In the genomic region with DNA sequence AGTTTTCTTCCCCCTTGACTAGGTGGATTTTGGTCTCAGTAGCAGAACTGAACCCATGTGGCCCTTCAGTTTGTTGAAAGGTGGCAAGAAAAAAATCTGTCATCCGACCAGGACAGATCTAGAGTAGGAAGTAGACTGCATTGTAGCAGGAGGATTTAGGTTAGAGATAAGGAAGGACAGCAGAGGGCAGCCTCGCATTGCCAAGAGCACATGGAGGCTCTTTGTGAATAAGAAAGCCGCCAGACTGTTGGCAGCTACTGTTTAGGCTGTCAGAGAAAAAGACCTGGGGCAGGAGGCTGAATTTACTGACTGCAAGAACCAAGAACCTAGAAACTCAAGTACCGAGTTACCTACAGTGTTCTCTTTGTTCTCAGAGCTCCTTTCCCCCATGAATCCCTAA, we compare ENCODE assay signal across 9 mouse cellular contexts. TPM values are rescaled to one million over a fixed set of nuclear protein-coding genes. Genes with fewer than 3 reads are reported as not detected.
A peak's percentile ranks its signal among the peaks of the same experiment; 100 is the strongest.
DNase-seq lines count a peak whose midpoint lies in the region; ATAC-seq lines count a peak whose summit lies in the region.
"Had no signal": no experiment of that assay in that cellular context is flagged by ENCODE, and none has a peak within 500 bp of the region (broad histone marks: within the 10 kb centered on the region; RNA-seq: fewer than 3 reads in every experiment).

No protein-coding gene starts in this region.

- no peak overlapping the region for H3K4me2 ChIP-seq in liver, embryonic 11.5 days
- H3K4me2 ChIP-seq: stomach, embryonic 15.5 days had no signal

- H3K4me3 ChIP-seq in liver, embryonic 11.5 days (ENCODE audit: low read depth, low read length): no peak overlapping the region
- H3K4me3 ChIP-seq: stomach, embryonic 15.5 days had no signal

- WGBS in liver, embryonic 11.5 days: 16% methylated on average over 4 of the region's 4 CpGs

- no peaks in the 10 kb centered on the region for H3K27me3 ChIP-seq in liver, embryonic 11.5 days (replicated peaks; ENCODE audit: control insufficient read depth, insufficient read depth, low read length)
- H3K27me3 ChIP-seq: stomach, embryonic 15.5 days had no signal

- ATAC-seq in liver, embryonic 11.5 days (replicated peaks; ENCODE audit: low FRiP score): no peak

- H3K9ac ChIP-seq in liver, embryonic 11.5 days (ENCODE audit: low read depth, low read length): no peak overlapping the region; the same call in 1 of the 2 replicates
- H3K9ac ChIP-seq: stomach, embryonic 15.5 days had no signal

- H3K4me1 ChIP-seq in liver, embryonic 11.5 days (replicated peaks; ENCODE audit: control insufficient read depth, insufficient read depth, low read length): 0 out of 2 replicates have a peak, but pooled peaks cover 6% of the 10 kb centered on the region
- H3K4me1 ChIP-seq: stomach, embryonic 15.5 days had no signal

- no peaks in the 10 kb centered on the region for H3K9me3 ChIP-seq in liver, embryonic 11.5 days (ENCODE audit: control insufficient read depth, low read length)
- H3K9me3 ChIP-seq: stomach, embryonic 15.5 days had no signal

- no peak overlapping the region for H3K27ac ChIP-seq in liver, embryonic 11.5 days (ENCODE audit: low read depth, low read length)
- H3K27ac ChIP-seq: stomach, embryonic 15.5 days had no signal

- intact Hi-C loops in heart, postnatal 10 days (cut with DNase I): loop anchor here (5.0 kb wide), 1 partner anchor 191 kb away; no protein-coding TSS in a partner anchor

- no peaks in the 10 kb centered on the region for H3K36me3 ChIP-seq in liver, embryonic 11.5 days (ENCODE audit: control insufficient read depth, insufficient read depth, low read length)
- H3K36me3 ChIP-seq: stomach, embryonic 15.5 days had no signal

- peak; percentile 38 for DNase-seq in adrenal gland, adult 2 months
- no peak for DNase-seq in adrenal gland, postnatal 4 days (ENCODE audit: low spot score in 2 of 2)
- DNase-seq in liver: peak; percentile 27
- no peak for DNase-seq in liver, embryonic 11.5 days (ENCODE audit: low spot score)
- DNase-seq in heart, postnatal 10 days: peak; percentile 21 to 27
- peak; percentile 18 for DNase-seq in retina, adult 2 months (ENCODE audit: low read depth, low spot score)
- no peak for DNase-seq in urinary bladder, postnatal 36 days (ENCODE audit: low spot score in 2 of 2)
- no peak for DNase-seq in ovary, postnatal 10 days (ENCODE audit: low spot score)

RNA-seq across cellular contexts. Expression of a gene that starts 47.0 kb away (rescaled TPM):
- 1 to 10 TPM; 5.1 to 7.8 TPM for total RNA-seq in adrenal gland, adult 2 months (2021)
- 4.4 and 7.8 TPM in 2 replicates for polyA plus RNA-seq in adrenal gland, adult 2 months (2012; rRNA removed)
- total RNA-seq in adrenal gland, postnatal 4 days (2021): 1 to 10 TPM; 2.4 to 2.5 TPM
- polyA plus RNA-seq in liver, embryonic 11.5 days (2014; fragmentation: Nextera tagmentation; extraction: Ambion mirVana): 0.78 and 0.93 TPM in 2 replicates
- 1 to 10 TPM in 1 of 2 experiments, under 1 TPM in 1; 0.74 to 2.1 TPM for total RNA-seq in heart, postnatal 10 days (2021)

Comparison
In these comparisons a context has a peak if more than half of its experiments do, and no peak if none do; other contexts are left out.
1. DNase-seq: peak in adrenal gland, adult 2 months (single experiment), liver (single experiment), heart, postnatal 10 days (2 of 2) and retina, adult 2 months (single experiment); none in adrenal gland, postnatal 4 days (0 of 2), liver, embryonic 11.5 days (single experiment), urinary bladder, postnatal 36 days (0 of 2) and ovary, postnatal 10 days (single experiment).